Mouse (Mus musculus): ENCODE measurements around the gene Cdh9. TPM values are rescaled to one million over a fixed set of nuclear protein-coding genes. Genes with fewer than 3 reads are reported as not detected.

The Cdh9 gene
- polyA plus RNA-seq, 1 experiment from 2014 or later = 0.76 TPM

GRCm38 (mm10) chr15:16792857-16793256 lies 64.3 kb downstream of the Cdh9 start:
- no peak for ATAC-seq (replicated peaks; ENCODE audit: insufficient number of reproducible peaks, low FRiP score, low TSS enrichment, low read depth)
- Histone ChIP-seq H3K4me1 (ENCODE audit: control insufficient read depth, insufficient read depth, low read length) (no peaks in the 10 kb centered on the region), H3K36me3 (replicated peaks; ENCODE audit: control insufficient read depth, insufficient read depth, low read depth, low read length) (no peaks in the 10 kb centered on the region), H3K9me3 (replicated peaks; ENCODE audit: control insufficient read depth, low read length) (no peaks in the 10 kb centered on the region), H3K4me3 (ENCODE audit: low read depth, low read length) (no peak overlapping the region), H3K27ac (replicated peaks; ENCODE audit: low read depth, low read length) (no peak overlapping the region), H3K27me3 (ENCODE audit: control insufficient read depth, insufficient read depth, low read length) (no peaks in the 10 kb centered on the region), H3K4me2 (ENCODE audit: low read depth, low read length) (no peak overlapping the region), H3K9ac (replicated peaks; ENCODE audit: low read length) (no peak overlapping the region)
- no peak for DNase-seq (ENCODE audit: low spot score)
- WGBS = 87% methylated on average over 3 of the region's 3 CpGs

GRCm38 (mm10) chr15:16801302-16801701 lies 72.7 kb downstream of the Cdh9 start:
- ATAC-seq (replicated peaks; ENCODE audit: insufficient number of reproducible peaks, low FRiP score, low TSS enrichment, low read depth) (no peak), DNase-seq (ENCODE audit: low spot score) (no peak)
- H3K27me3 ChIP-seq (ENCODE audit: control insufficient read depth, insufficient read depth, low read length) = no peaks in the 10 kb centered on the region
- no peak overlapping the region for H3K27ac ChIP-seq (replicated peaks; ENCODE audit: low read depth, low read length)
- H3K4me2 ChIP-seq (ENCODE audit: low read depth, low read length) = no peak overlapping the region
- no peaks in the 10 kb centered on the region for H3K9me3 ChIP-seq (replicated peaks; ENCODE audit: control insufficient read depth, low read length)
- H3K9ac ChIP-seq (replicated peaks; ENCODE audit: low read length) = no peak overlapping the region
- no peaks in the 10 kb centered on the region for H3K4me1 ChIP-seq (ENCODE audit: control insufficient read depth, insufficient read depth, low read length)
- H3K36me3 ChIP-seq (replicated peaks; ENCODE audit: control insufficient read depth, insufficient read depth, low read depth, low read length) = no peaks in the 10 kb centered on the region
- H3K4me3 ChIP-seq (ENCODE audit: low read depth, low read length) = no peak overlapping the region

GRCm38 (mm10) chr15:16810787-16811186 lies 82.2 kb downstream of the Cdh9 start:
- no peak for ATAC-seq (replicated peaks; ENCODE audit: insufficient number of reproducible peaks, low FRiP score, low TSS enrichment, low read depth)
- 66% methylated on average over 3 of the region's 3 CpGs for WGBS
- no peaks in the 10 kb centered on the region for H3K4me1 ChIP-seq (ENCODE audit: control insufficient read depth, insufficient read depth, low read length)

GRCm38 (mm10) chr15:16814035-16814434 lies 85.5 kb downstream of the Cdh9 start:
- H3K9me3 ChIP-seq (replicated peaks; ENCODE audit: control insufficient read depth, low read length) = no peaks in the 10 kb centered on the region
- H3K4me3 ChIP-seq (ENCODE audit: low read depth, low read length) = no peak overlapping the region
- H3K9ac ChIP-seq (replicated peaks; ENCODE audit: low read length) = no peak overlapping the region
- H3K27me3 ChIP-seq (ENCODE audit: control insufficient read depth, insufficient read depth, low read length) = no peaks in the 10 kb centered on the region
- no peak overlapping the region for H3K4me2 ChIP-seq (ENCODE audit: low read depth, low read length)
- no peak for DNase-seq (ENCODE audit: low spot score)
- no peaks in the 10 kb centered on the region for H3K36me3 ChIP-seq (replicated peaks; ENCODE audit: control insufficient read depth, insufficient read depth, low read depth, low read length)
- H3K4me1 ChIP-seq (ENCODE audit: control insufficient read depth, insufficient read depth, low read length) = no peaks in the 10 kb centered on the region
- no peak overlapping the region for H3K27ac ChIP-seq (replicated peaks; ENCODE audit: low read depth, low read length)
- ATAC-seq (replicated peaks; ENCODE audit: insufficient number of reproducible peaks, low FRiP score, low TSS enrichment, low read depth) = no peak
- WGBS = 82% methylated on average over 1 of the region's 1 CpGs

More at GRCm38 (mm10) chr15:16810787-16811186, 82.2 kb downstream of the Cdh9 start:
- Histone ChIP-seq H3K4me2 (ENCODE audit: low read depth, low read length) (no peak overlapping the region), H3K9ac (replicated peaks; ENCODE audit: low read length) (no peak overlapping the region), H3K27me3 (ENCODE audit: control insufficient read depth, insufficient read depth, low read length) (no peaks in the 10 kb centered on the region), H3K4me3 (ENCODE audit: low read depth, low read length) (no peak overlapping the region), H3K27ac (replicated peaks; ENCODE audit: low read depth, low read length) (no peak overlapping the region), H3K9me3 (replicated peaks; ENCODE audit: control insufficient read depth, low read length) (no peaks in the 10 kb centered on the region), H3K36me3 (replicated peaks; ENCODE audit: control insufficient read depth, insufficient read depth, low read depth, low read length) (no peaks in the 10 kb centered on the region)
- no peak for DNase-seq (ENCODE audit: low spot score)

GRCm38 (mm10) chr15:16834761-16835160 lies 106.2 kb downstream of the Cdh9 start:
- WGBS = 83% methylated on average over 1 of the region's 1 CpGs
- ATAC-seq (replicated peaks; ENCODE audit: insufficient number of reproducible peaks, low FRiP score, low TSS enrichment, low read depth) = no peak

GRCm38 (mm10) chr15:16882542-16882941 lies 154.0 kb downstream of the Cdh9 start:
- Histone ChIP-seq H3K36me3 (replicated peaks; ENCODE audit: control insufficient read depth, insufficient read depth, low read depth, low read length) (no peaks in the 10 kb centered on the region), H3K4me2 (ENCODE audit: low read depth, low read length) (no peak overlapping the region), H3K9ac (replicated peaks; ENCODE audit: low read length) (no peak overlapping the region), H3K27me3 (ENCODE audit: control insufficient read depth, insufficient read depth, low read length) (no peaks in the 10 kb centered on the region), H3K27ac (replicated peaks; ENCODE audit: low read depth, low read length) (no peak overlapping the region), H3K9me3 (replicated peaks; ENCODE audit: control insufficient read depth, low read length) (no peaks in the 10 kb centered on the region), H3K4me1 (ENCODE audit: control insufficient read depth, insufficient read depth, low read length) (no peaks in the 10 kb centered on the region), H3K4me3 (ENCODE audit: low read depth, low read length) (no peak overlapping the region)
- no peak for ATAC-seq (replicated peaks; ENCODE audit: insufficient number of reproducible peaks, low FRiP score, low TSS enrichment, low read depth)
- no peak for DNase-seq (ENCODE audit: low spot score)
- 88% methylated on average over 3 of the region's 3 CpGs for WGBS

More at GRCm38 (mm10) chr15:16834761-16835160, 106.2 kb downstream of the Cdh9 start:
- H3K27ac ChIP-seq (replicated peaks; ENCODE audit: low read depth, low read length) = no peak overlapping the region
- no peak for DNase-seq (ENCODE audit: low spot score)
- no peak overlapping the region for H3K4me3 ChIP-seq (ENCODE audit: low read depth, low read length)
- H3K9me3 ChIP-seq (replicated peaks; ENCODE audit: control insufficient read depth, low read length) = no peaks in the 10 kb centered on the region
- no peak overlapping the region for H3K4me2 ChIP-seq (ENCODE audit: low read depth, low read length)
- H3K9ac ChIP-seq (replicated peaks; ENCODE audit: low read length) = no peak overlapping the region
- no peaks in the 10 kb centered on the region for H3K36me3 ChIP-seq (replicated peaks; ENCODE audit: control insufficient read depth, insufficient read depth, low read depth, low read length)
- no peaks in the 10 kb centered on the region for H3K4me1 ChIP-seq (ENCODE audit: control insufficient read depth, insufficient read depth, low read length)
- no peaks in the 10 kb centered on the region for H3K27me3 ChIP-seq (ENCODE audit: control insufficient read depth, insufficient read depth, low read length)

GRCm38 (mm10) chr15:16896674-16897073 lies 168.1 kb downstream of the Cdh9 start:
- Histone ChIP-seq H3K36me3 (replicated peaks; ENCODE audit: control insufficient read depth, insufficient read depth, low read depth, low read length) (no peaks in the 10 kb centered on the region), H3K27me3 (ENCODE audit: control insufficient read depth, insufficient read depth, low read length) (no peaks in the 10 kb centered on the region), H3K9me3 (replicated peaks; ENCODE audit: control insufficient read depth, low read length) (no peaks in the 10 kb centered on the region), H3K27ac (replicated peaks; ENCODE audit: low read depth, low read length) (no peak overlapping the region), H3K4me1 (ENCODE audit: control insufficient read depth, insufficient read depth, low read length) (no peaks in the 10 kb centered on the region), H3K9ac (replicated peaks; ENCODE audit: low read length) (no peak overlapping the region), H3K4me3 (ENCODE audit: low read depth, low read length) (no peak overlapping the region), H3K4me2 (ENCODE audit: low read depth, low read length) (no peak overlapping the region)
- WGBS = 90% methylated on average over 1 of the region's 1 CpGs
- ATAC-seq (replicated peaks; ENCODE audit: insufficient number of reproducible peaks, low FRiP score, low TSS enrichment, low read depth) (no peak), DNase-seq (ENCODE audit: low spot score) (no peak)

Measured in embryonic facial prominence, embryonic 11.5 days (tissue).